Mouse (Mus musculus): Measurements from ENCODE around the gene Lrriq1.

GRCm38 (mm10) chr10:103029132-103029729, 206.9 kb downstream of the Lrriq1 start:
- no peak for TF ChIP-seq CTCF (IDR thresholded peaks at IDR 0.05; ENCODE audit: control insufficient read depth, insufficient read depth, low read length)
- TF ChIP-seq POLR2A (IDR thresholded peaks at IDR 0.05; ENCODE audit: borderline replicate concordance, control insufficient read depth, low read depth, low read length): no peak
